ENCODE assay signal across 25 mouse cellular contexts in the genomic region with DNA sequence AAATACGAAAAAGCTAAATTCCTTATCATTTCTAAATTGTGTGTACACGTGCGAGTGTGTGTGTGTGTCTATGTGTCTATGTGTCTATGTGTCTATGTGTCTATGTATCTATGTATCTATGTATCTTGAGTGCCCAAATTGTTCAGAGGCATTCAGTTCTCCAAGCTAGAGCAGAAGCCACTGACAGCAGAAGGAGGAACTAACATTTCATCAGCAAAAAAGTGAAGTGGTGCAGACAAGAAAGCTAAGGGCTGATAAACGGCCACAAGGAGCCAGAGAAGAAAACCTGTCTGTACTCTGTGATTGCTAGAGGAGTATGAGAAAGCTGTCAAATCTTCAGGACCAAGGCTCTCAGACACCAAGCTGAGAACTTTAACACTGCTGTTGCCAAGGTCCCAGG. TPM values are rescaled to one million over a fixed set of nuclear protein-coding genes. Genes with fewer than 3 reads are reported as not detected.
DNase-seq lines count a peak whose midpoint lies in the region; ATAC-seq and TF ChIP-seq lines count a peak whose summit lies in the region.
"Had no signal": no experiment of that assay in that cellular context is flagged by ENCODE, and none has a peak within 500 bp of the region (broad histone marks: within the 10 kb centered on the region; RNA-seq: fewer than 3 reads in every experiment).

No protein-coding gene starts in this region.

- H3K36me3 ChIP-seq in megakaryocyte, embryonic 14.5 days (replicated peaks; ENCODE audit: low read length), result peaks cover 9% of the 10 kb centered on the region
- H3K36me3 ChIP-seq: hindbrain, embryonic 13.5 days; limb, embryonic 13.5 days; liver, embryonic 13.5 days; midbrain, embryonic 15.5 days; stomach, embryonic 15.5 days had no signal

- no peak overlapping the region for H3K4me3 ChIP-seq in bone marrow, adult 2 months (replicated peaks; ENCODE audit: control insufficient read depth, low read depth, low read length)
- peak overlapping the region; percentile 77 for H3K4me3 ChIP-seq in megakaryocyte, embryonic 14.5 days (replicated peaks)
- H3K4me3 ChIP-seq: hindbrain, embryonic 13.5 days; limb, embryonic 13.5 days; liver, embryonic 13.5 days; midbrain, embryonic 15.5 days; stomach, embryonic 15.5 days had no signal

- TF ChIP-seq CTCF in bone marrow, adult 2 months (IDR thresholded peaks at IDR 0.05; ENCODE audit: control insufficient read depth, insufficient read depth, low read length), result no peak

- peaks cover 7% of the 10 kb centered on the region for H3K9me3 ChIP-seq in megakaryocyte, embryonic 14.5 days
- H3K9me3 ChIP-seq: hindbrain, embryonic 13.5 days; limb, embryonic 13.5 days; liver, embryonic 13.5 days; midbrain, embryonic 15.5 days; stomach, embryonic 15.5 days had no signal

- peak overlapping the region; percentile 94 for H3K27ac ChIP-seq in bone marrow, adult 2 months (ENCODE audit: control insufficient read depth, insufficient read depth, low read depth, low read length, poor library complexity)
- H3K27ac ChIP-seq: hindbrain, embryonic 13.5 days; limb, embryonic 13.5 days; liver, embryonic 13.5 days; midbrain, embryonic 15.5 days; stomach, embryonic 15.5 days had no signal

- H3K27me3 ChIP-seq in megakaryocyte, embryonic 14.5 days (replicated peaks), result no peaks in the 10 kb centered on the region
- H3K27me3 ChIP-seq: CH12.LX; hindbrain, embryonic 13.5 days; limb, embryonic 13.5 days; liver, embryonic 13.5 days; midbrain, embryonic 15.5 days; stomach, embryonic 15.5 days had no signal

- no peak for TF ChIP-seq POLR2A in bone marrow, adult 2 months (IDR thresholded peaks at IDR 0.05; ENCODE audit: borderline replicate concordance, control insufficient read depth, low read depth, low read length)

- peaks cover 3% of the 10 kb centered on the region; the same call in 1 of the 2 replicates for H3K4me1 ChIP-seq in bone marrow, adult 2 months (ENCODE audit: control insufficient read depth, insufficient read depth, low read length)
- peaks cover 24% of the 10 kb centered on the region for H3K4me1 ChIP-seq in megakaryocyte, embryonic 14.5 days
- H3K4me1 ChIP-seq: hindbrain, embryonic 13.5 days; limb, embryonic 13.5 days; liver, embryonic 13.5 days; midbrain, embryonic 15.5 days; stomach, embryonic 15.5 days had no signal

- DNase-seq in spleen, postnatal 36 days (ENCODE audit: low spot score in 2 of 2), result peak; percentile 14 to 39
- DNase-seq in spleen, postnatal 14 days (ENCODE audit: low spot score in 2 of 2), result no peak
- DNase-seq in T-cell, adult 2 months (ENCODE audit: low spot score), result no peak
- no peak for DNase-seq in thymus, postnatal 4 days
- DNase-seq: adrenal gland, postnatal 25 days; cerebellum, adult 8-10 months; cerebellum, postnatal 25 days; gastrocnemius, postnatal 25 days; heart, adult 18-20 months; heart, postnatal 36 days; kidney, postnatal 14 days; layer of hippocampus, adult 9-11 months; liver, embryonic 13.5 days; lung, embryonic 14.5 days; lung, postnatal 14 days had no signal

- WGBS in bone marrow, adult 2 months, result 49% methylated on average over 4 of the region's 4 CpGs

- no peak for ATAC-seq in inflammation-experienced regulatory T-cells, adult 6 months
- ATAC-seq: forebrain, embryonic 14.5 days; intestine, postnatal 0 days; midbrain, embryonic 15.5 days had no signal

RNA-seq across cellular contexts. Expression of gene Srd5a3, which starts 8.1 kb away (rescaled TPM):
- polyA plus RNA-seq in bone marrow, adult 2 months (2011; ENCODE audit: insufficient read depth, insufficient read length, low replicate concordance, missing spikeins), result 4.7 and 11.0 TPM in 2 replicates
- 53.2 and 96.0 TPM in 2 replicates for polyA plus RNA-seq in megakaryocyte, embryonic 14.5 days (2012; ENCODE audit: insufficient read depth, low replicate concordance)
- polyA plus RNA-seq in inflammation-experienced regulatory T-cells, adult 6 months (2017; shearing (Covaris generic)), result 10 to 100 TPM; 26.8 to 32.3 (median 28.1) TPM

RNA-seq across cellular contexts. Expression of gene Tmem165, which starts 51.7 kb away (rescaled TPM):
- polyA plus RNA-seq in bone marrow, adult 2 months (2011; ENCODE audit: insufficient read depth, insufficient read length, low replicate concordance, missing spikeins), result 13.3 and 26.0 TPM in 2 replicates
- 98.6 and 161 TPM in 2 replicates for polyA plus RNA-seq in megakaryocyte, embryonic 14.5 days (2012; ENCODE audit: insufficient read depth, low replicate concordance)
- 10 to 100 TPM; 10.3 to 15.8 (median 11.6) TPM for polyA plus RNA-seq in inflammation-experienced regulatory T-cells, adult 6 months (2017; shearing (Covaris generic))

Comparison
In these comparisons a context has a peak if more than half of its experiments do, and no peak if none do; other contexts are left out.
1. DNase-seq: peak in spleen, postnatal 36 days (2 of 2); none in spleen, postnatal 14 days (0 of 2), T-cell, adult 2 months (single experiment) and thymus, postnatal 4 days (single experiment).